Mouse (Mus musculus): Measurements from ENCODE around the gene Eva1c. TPM values are rescaled to one million over a fixed set of nuclear protein-coding genes. Genes with fewer than 3 reads are reported as not detected.

Eva1c gene
- polyA plus RNA-seq, 1 experiment from 2014 or later, result 1.2 TPM

DNA sequence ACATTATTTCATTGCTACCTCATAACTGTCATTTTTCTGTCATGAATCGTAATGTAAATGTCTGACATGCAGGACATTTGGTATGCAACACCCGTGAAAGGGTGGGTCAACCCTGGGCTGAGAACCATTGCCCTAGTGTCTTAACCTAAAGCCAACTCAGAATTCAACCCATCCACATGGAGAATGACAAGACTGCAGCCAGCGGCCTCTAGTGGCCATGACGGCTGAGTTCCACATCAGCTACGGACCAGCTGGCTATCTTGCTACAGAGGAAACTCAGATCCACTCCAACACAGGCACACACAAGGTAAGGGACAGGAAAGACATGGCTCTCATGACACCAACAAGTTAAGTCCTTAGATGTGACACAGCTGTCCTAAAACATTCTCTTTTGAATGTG lies 98.9 kb downstream of the Eva1c start:
- no peak overlapping the region for H3K27ac ChIP-seq (ENCODE audit: low read depth)
- no peaks in the 10 kb centered on the region for H3K9me3 ChIP-seq (ENCODE audit: low read depth, low read length)
- peak; percentile 94 for TF ChIP-seq CTCF (IDR thresholded peaks at IDR 0.05; ENCODE audit: low read depth)
- H3K27me3 ChIP-seq (ENCODE audit: insufficient read depth, low read length), result no peaks in the 10 kb centered on the region
- peak; percentile 89 for DNase-seq
- peaks cover 4% of the 10 kb centered on the region; the same call in 1 of the 2 replicates for H3K4me1 ChIP-seq (ENCODE audit: insufficient read depth)
- no peak overlapping the region for H3K9ac ChIP-seq
- no peak overlapping the region for H3K4me2 ChIP-seq
- peak; percentile 58 for ATAC-seq (ENCODE audit: insufficient read depth)
- H3K36me3 ChIP-seq (ENCODE audit: insufficient read depth), result peaks cover 9% of the 10 kb centered on the region; the same call in 1 of the 2 replicates
- WGBS, result 17% methylated on average over 5 of the region's 5 CpGs
- no peak overlapping the region for H3K4me3 ChIP-seq (ENCODE audit: low read depth, low read length)

DNA sequence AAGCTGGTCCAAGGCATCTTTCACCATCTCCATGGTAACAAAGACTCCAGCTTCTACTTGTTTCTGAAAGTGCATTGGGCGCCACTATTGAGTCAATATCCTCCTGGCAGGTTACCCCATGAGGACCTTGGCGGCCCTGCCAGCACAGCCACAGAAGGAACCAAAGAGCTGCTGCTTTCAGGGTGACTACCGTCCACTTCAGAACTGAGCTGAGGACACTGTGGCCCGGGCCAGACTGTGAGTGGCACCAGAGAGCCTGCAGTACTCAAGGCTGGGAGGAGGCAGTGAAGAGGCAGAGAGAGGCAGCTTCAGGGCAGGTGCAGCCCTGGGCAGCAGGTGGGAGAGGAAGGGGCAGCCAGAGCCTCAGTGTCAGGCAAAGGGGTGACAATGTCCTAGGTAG lies 100.9 kb downstream of the Eva1c start:
- DNase-seq, result no peak
- no peaks in the 10 kb centered on the region for H3K9me3 ChIP-seq (ENCODE audit: low read depth, low read length)
- H3K4me2 ChIP-seq, result no peak overlapping the region
- H3K9ac ChIP-seq, result no peak overlapping the region
- no peak overlapping the region for H3K27ac ChIP-seq (ENCODE audit: low read depth)
- no peaks in the 10 kb centered on the region for H3K4me1 ChIP-seq (ENCODE audit: insufficient read depth)
- TF ChIP-seq CTCF (IDR thresholded peaks at IDR 0.05; ENCODE audit: low read depth), result no peak
- H3K4me3 ChIP-seq (ENCODE audit: low read depth, low read length), result no peak overlapping the region
- ATAC-seq (ENCODE audit: insufficient read depth), result no peak
- 89% methylated on average over 4 of the region's 4 CpGs for WGBS
- H3K27me3 ChIP-seq (ENCODE audit: insufficient read depth, low read length), result no peaks in the 10 kb centered on the region
- H3K36me3 ChIP-seq (ENCODE audit: insufficient read depth), result peaks cover 9% of the 10 kb centered on the region; the same call in 1 of the 2 replicates

DNA sequence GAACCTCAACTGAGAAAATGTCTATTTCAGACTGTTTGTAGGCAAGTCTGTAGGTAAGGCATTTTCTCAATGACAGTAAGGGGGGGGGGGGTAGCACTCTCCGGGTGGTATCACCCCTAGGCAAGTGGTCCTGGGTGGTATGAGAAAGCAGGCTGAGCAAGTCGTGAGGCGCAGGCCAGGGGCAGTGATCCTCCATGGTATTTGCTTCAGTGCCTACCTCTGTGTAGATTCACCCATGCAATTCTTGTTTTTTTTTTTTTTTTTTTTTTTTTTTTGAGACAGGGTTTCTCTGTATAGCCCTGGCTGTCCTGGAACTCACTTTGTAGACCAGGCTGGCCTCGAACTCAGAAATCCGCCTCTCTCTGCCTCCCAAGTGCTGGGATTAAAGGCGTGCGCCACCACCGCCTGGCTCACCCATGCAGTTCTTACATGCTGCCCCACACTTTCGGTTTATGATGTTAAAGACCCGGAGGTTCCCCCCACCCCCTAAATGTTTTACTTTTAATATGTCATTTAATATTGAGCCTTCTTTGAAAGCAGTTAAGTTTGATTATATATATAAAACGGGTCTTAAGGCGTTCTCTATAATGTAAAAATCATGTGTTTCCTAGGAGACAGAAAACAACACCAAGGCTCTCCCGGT lies 107.1 kb downstream of the Eva1c start:
- WGBS, result 29% methylated on average over 13 of the region's 13 CpGs

DNA sequence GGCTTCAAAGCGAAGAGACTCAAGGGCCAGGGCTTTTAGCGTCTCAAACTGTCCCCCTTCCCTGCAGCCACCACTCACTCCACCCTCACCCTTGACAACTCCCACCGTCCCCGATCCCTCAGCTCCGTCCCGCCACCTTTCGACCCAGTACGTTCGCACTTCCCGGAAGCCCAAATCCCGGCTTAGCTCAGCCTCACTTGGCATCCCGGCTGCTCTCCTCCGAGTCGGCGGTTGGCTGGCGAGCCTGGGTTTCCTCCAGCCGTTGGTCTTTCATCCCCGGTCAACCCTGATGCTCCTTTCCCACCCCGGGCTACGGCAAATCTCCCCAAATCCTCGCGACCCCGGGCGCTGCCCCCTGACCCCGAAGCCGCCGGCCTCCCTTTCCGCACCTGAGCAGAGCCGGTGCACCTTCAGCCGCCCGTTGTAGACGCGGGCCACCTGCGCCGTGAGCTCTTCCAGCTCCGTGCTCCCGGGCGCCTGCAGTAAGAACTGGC lies 107.7 kb downstream of the Eva1c start:
- peak overlapping the region; percentile 77 for H3K4me3 ChIP-seq (ENCODE audit: low read depth, low read length)
- peak overlapping the region; percentile 71 for H3K9ac ChIP-seq
- H3K36me3 ChIP-seq (ENCODE audit: insufficient read depth), result peaks cover 8% of the 10 kb centered on the region; the same call in 1 of the 2 replicates
- H3K27me3 ChIP-seq (ENCODE audit: insufficient read depth, low read length), result no peaks in the 10 kb centered on the region
- peak; percentile 44 for ATAC-seq (ENCODE audit: insufficient read depth)
- peak overlapping the region; percentile 83 for H3K27ac ChIP-seq (ENCODE audit: low read depth)
- WGBS, result 1% methylated on average over 38 of the region's 38 CpGs
- H3K4me1 ChIP-seq (ENCODE audit: insufficient read depth), result no peaks in the 10 kb centered on the region
- peak overlapping the region; percentile 90 for H3K4me2 ChIP-seq
- H3K9me3 ChIP-seq (ENCODE audit: low read depth, low read length), result no peaks in the 10 kb centered on the region
- no peak for TF ChIP-seq CTCF (IDR thresholded peaks at IDR 0.05; ENCODE audit: low read depth)
- peak; percentile 70 for DNase-seq

More for the DNA sequence above, 107.1 kb downstream of the Eva1c start:
- DNase-seq (peak; percentile 15), ATAC-seq (ENCODE audit: insufficient read depth) (no peak)
- H3K9ac ChIP-seq, result peak overlapping the region; percentile 71
- no peak overlapping the region for H3K27ac ChIP-seq (ENCODE audit: low read depth)
- TF ChIP-seq CTCF (IDR thresholded peaks at IDR 0.05; ENCODE audit: low read depth), result no peak
- H3K36me3 ChIP-seq (ENCODE audit: insufficient read depth), result peaks cover 9% of the 10 kb centered on the region; the same call in 1 of the 2 replicates
- no peaks in the 10 kb centered on the region for H3K9me3 ChIP-seq (ENCODE audit: low read depth, low read length)
- peak overlapping the region; percentile 77 for H3K4me3 ChIP-seq (ENCODE audit: low read depth, low read length)
- H3K27me3 ChIP-seq (ENCODE audit: insufficient read depth, low read length), result no peaks in the 10 kb centered on the region
- H3K4me2 ChIP-seq, result peak overlapping the region; percentile 90
- H3K4me1 ChIP-seq (ENCODE audit: insufficient read depth), result no peaks in the 10 kb centered on the region

DNA sequence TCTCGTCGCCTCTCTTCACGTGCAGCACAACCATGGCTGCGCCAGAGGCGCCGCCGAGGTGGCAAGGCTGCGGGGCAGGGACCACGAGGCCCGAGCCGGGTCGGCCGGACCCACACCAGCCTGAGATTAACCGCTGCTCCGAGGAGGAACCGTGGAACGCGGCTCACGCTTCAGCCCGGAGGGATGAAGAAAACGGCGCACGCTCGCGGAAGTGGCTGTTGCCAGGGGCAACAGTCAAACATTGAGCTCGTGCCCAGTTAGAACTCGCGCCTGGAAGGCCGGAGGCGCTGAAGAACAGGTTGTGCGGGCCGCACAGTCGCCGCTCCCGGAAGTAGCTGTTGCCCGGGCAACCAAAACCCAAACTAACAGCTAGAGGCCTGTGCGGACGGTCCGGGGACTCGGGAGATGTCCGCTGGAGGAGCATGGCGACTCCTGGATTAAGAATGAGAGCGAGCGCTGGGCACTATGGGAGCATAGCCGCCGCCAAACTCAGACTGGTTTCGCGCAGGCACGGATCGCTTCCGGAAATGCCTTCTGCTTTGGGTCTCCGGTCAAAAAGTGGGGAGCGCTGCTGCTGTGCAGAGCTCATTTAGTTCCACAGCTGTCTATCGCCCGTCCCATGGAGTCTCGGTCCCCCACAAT lies 108.3 kb downstream of the Eva1c start, which contains the start of gene Cfap298:
Cfap298 (minus strand) TSS at position 428 of the 642 bp plus-strand sequence.
- H3K36me3 ChIP-seq (ENCODE audit: insufficient read depth), result peaks cover 8% of the 10 kb centered on the region; the same call in 1 of the 2 replicates
- peak; percentile 99 for DNase-seq
- peak within 1 kb of the TSS; percentile 90 for H3K4me2 ChIP-seq
- H3K9me3 ChIP-seq (ENCODE audit: low read depth, low read length), result no peaks in the 10 kb centered on the region
- TF ChIP-seq CTCF (IDR thresholded peaks at IDR 0.05; ENCODE audit: low read depth), result no peak
- WGBS, result under 1% methylated on average over 56 of the region's 56 CpGs
- peak within 1 kb of the TSS; percentile 71 for H3K9ac ChIP-seq
- peak within 1 kb of the TSS; percentile 77 for H3K4me3 ChIP-seq (ENCODE audit: low read depth, low read length)
- H3K27me3 ChIP-seq (ENCODE audit: insufficient read depth, low read length), result no peaks in the 10 kb centered on the region
- H3K4me1 ChIP-seq (ENCODE audit: insufficient read depth), result no peaks in the 10 kb centered on the region
- H3K27ac ChIP-seq (ENCODE audit: low read depth), result peak within 1 kb of the TSS; percentile 83
- ATAC-seq (ENCODE audit: insufficient read depth), result peak; percentile 98

DNA sequence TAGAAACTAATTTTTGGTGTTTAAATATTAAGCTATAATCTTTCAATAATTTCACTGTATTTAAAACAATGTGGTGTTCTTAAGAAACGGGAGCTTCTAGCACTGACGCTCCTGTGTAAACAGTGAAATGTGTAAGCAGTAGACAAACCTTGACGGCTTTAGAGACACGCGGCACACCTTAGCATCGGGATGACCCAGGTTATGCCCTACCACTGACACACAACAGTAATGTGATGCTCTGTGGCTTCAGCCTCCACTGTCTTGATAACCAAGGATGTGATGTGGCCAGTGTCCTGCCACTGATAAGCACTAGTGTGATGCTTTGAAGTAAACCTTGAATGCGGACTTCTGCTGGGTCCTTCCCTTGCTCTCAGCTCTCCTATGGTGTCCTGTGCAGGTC lies 114.7 kb downstream of the Eva1c start:
- no peaks in the 10 kb centered on the region for H3K9me3 ChIP-seq (ENCODE audit: low read depth, low read length)
- WGBS, result 81% methylated on average over 7 of the region's 7 CpGs
- H3K4me1 ChIP-seq (ENCODE audit: insufficient read depth), result no peaks in the 10 kb centered on the region
- H3K4me3 ChIP-seq (ENCODE audit: low read depth, low read length), result no peak overlapping the region
- no peak overlapping the region for H3K27ac ChIP-seq (ENCODE audit: low read depth)
- DNase-seq (no peak), ATAC-seq (ENCODE audit: insufficient read depth) (no peak)
- TF ChIP-seq CTCF (IDR thresholded peaks at IDR 0.05; ENCODE audit: low read depth), result no peak
- H3K9ac ChIP-seq, result no peak overlapping the region
- no peak overlapping the region for H3K4me2 ChIP-seq
- no peaks in the 10 kb centered on the region for H3K27me3 ChIP-seq (ENCODE audit: insufficient read depth, low read length)
- peaks cover 15% of the 10 kb centered on the region; the same call in 1 of the 2 replicates for H3K36me3 ChIP-seq (ENCODE audit: insufficient read depth)

DNA sequence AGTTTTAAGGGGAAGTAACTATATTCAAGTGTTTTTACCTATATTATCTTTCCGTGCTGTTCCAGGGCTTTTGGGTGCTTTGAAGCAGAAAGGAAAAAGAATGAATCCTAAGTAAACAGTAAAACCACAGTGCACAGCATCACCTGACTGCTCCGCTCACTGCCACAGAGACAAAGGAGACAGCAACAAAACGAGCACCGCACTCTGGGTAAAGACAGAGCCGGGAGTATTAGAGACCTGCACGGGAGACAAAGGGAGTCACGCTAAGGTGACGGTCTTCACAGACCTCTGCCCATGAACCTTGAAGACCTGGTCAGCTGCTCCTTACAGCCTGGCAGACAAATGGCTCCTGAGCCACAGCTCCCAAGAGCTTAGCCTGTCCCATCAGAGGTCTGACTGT lies 120.5 kb downstream of the Eva1c start:
- Histone ChIP-seq H3K9ac (no peak overlapping the region), H3K4me2 (no peak overlapping the region), H3K9me3 (ENCODE audit: low read depth, low read length) (no peaks in the 10 kb centered on the region), H3K4me3 (ENCODE audit: low read depth, low read length) (no peak overlapping the region), H3K36me3 (ENCODE audit: insufficient read depth) (peaks cover 24% of the 10 kb centered on the region), H3K4me1 (ENCODE audit: insufficient read depth) (no peaks in the 10 kb centered on the region), H3K27ac (ENCODE audit: low read depth) (no peak overlapping the region), H3K27me3 (ENCODE audit: insufficient read depth, low read length) (no peaks in the 10 kb centered on the region)
- ATAC-seq (ENCODE audit: insufficient read depth) (no peak), DNase-seq (no peak)
- WGBS, result 79% methylated on average over 8 of the region's 8 CpGs
- no peak for TF ChIP-seq CTCF (IDR thresholded peaks at IDR 0.05; ENCODE audit: low read depth)
